Mouse (Mus musculus) kidney, adult 2 months (tissue): ENCODE measurements around the gene Nav3. TPM values are rescaled to one million over a fixed set of nuclear protein-coding genes. Genes with fewer than 3 reads are reported as not detected.
A peak's percentile ranks its signal among the peaks of the same experiment; 100 is the strongest.

Source experiments
- DNase-seq: peaks from one replicate; pipeline ENCODE4 v3.0.0; 2021
- H3K27ac ChIP-seq: fragments of 200-500 bp; 2 replicates; pipeline ENCODE4 v1.5.1; 2012; ENCODE audit warnings: low read depth, low read length, control low read depth, inconsistent platforms; ENCODE audit not compliant: insufficient read depth
- H3K27me3 ChIP-seq: fragments of 200-500 bp; replicated peaks from 2 replicates; pipeline ENCODE4 v1.6.1; 2012; ENCODE audit warnings: mild to moderate bottlenecking, moderate library complexity, low read length, inconsistent platforms; ENCODE audit not compliant: control insufficient read depth, insufficient read depth
- H3K36me3 ChIP-seq: fragments of 200-500 bp; 2 replicates; pipeline ENCODE4 v1.6.1; 2012; ENCODE audit warnings: mild to moderate bottlenecking, moderate library complexity, low read length, inconsistent platforms; ENCODE audit not compliant: control insufficient read depth, insufficient read depth
- H3K4me1 ChIP-seq: fragments of 200-500 bp; 2 replicates; pipeline ENCODE4 v1.6.1; 2011; ENCODE audit warnings: low read length; ENCODE audit not compliant: control insufficient read depth, insufficient read depth
- H3K4me3 ChIP-seq: fragments of 200-500 bp; 2 replicates; pipeline ENCODE4 v1.5.1; 2011; ENCODE audit warnings: mild to moderate bottlenecking, low read depth, low read length, control low read depth; ENCODE audit not compliant: insufficient read depth
- CTCF ChIP-seq: fragments of 200-500 bp; conservative IDR thresholded peaks from 2 replicates; pipeline ENCODE4 v1.5.1; 2011; ENCODE audit warnings: low read depth, mild to moderate bottlenecking, control low read depth, low read length, moderate library complexity, mixed read lengths; ENCODE audit not compliant: insufficient read depth, insufficient read length
- POLR2A ChIP-seq: fragments of 200-500 bp; IDR thresholded peaks from one replicate; pipeline ENCODE4 v1.6.1; 2011; ENCODE audit warnings: low read depth, low read length, control low read depth
- WGBS: fragments of 180-500 bp; shearing (Covaris S2); methylation state at CpG from one replicate; pipeline ENCODE4 v1.1.7; 2018; 5-methylcytosine and 5-hydroxymethylcytosine counted together
- polyA plus RNA-seq: library from polyadenylated mRNA; depleted of rRNA; stranded (reverse); fragments of >200 nt; gene quantifications from 2 replicates; pipeline ENCODE4 v1.2.3, GENCODE M21; 2012

Nav3 gene
- polyA plus RNA-seq, 1 experiment: 1.8 TPM

DNA sequence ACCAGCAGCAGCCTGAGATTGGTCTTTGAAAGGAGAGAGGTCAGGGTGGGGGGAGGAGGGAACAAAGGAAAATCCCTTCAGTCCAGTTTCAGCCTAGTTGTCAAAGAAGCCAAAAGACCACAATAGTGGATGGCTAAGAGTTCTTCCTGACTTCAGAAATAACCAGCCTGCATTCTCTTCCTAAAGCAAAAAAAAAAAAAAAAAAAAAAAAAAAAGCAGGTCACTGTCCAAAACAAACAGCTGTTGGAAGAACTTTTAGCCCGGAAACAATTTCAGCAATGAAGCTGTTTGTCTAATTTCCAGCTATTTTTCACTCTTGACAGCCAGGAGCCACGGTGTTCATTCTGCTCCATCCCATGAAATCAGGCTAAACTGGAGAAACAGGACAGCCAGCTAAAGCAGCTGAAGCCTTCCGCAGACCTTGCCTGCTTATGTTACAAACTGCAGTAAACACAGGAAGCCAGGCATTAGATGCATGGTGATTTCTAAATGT, 455.2 kb downstream of the Nav3 start:
- no peak for TF ChIP-seq CTCF
- no peak for TF ChIP-seq POLR2A
- 7% methylated on average over 3 of the region's 3 CpGs for WGBS
- Histone ChIP-seq H3K27me3 (no peaks in the 10 kb centered on the region), H3K36me3 (no peaks in the 10 kb centered on the region), H3K4me3 (no peak overlapping the region), H3K4me1 (no peaks in the 10 kb centered on the region), H3K27ac (peak overlapping the region; percentile 38; the same call in 1 of the 2 replicates)
- peak; percentile 73 for DNase-seq

- WGBS: 57% methylated on average over 10 of the region's 10 CpGs
- DNase-seq: peak; percentile 12
- no peaks in the 10 kb centered on the region for H3K27me3 ChIP-seq
- H3K27ac ChIP-seq: no peak overlapping the region
- peak overlapping the region; percentile 28 for H3K4me3 ChIP-seq
- H3K4me1 ChIP-seq: no peaks in the 10 kb centered on the region
- H3K36me3 ChIP-seq: no peaks in the 10 kb centered on the region
- TF ChIP-seq CTCF (no peak), POLR2A (no peak)
These were observed 456.1 kb downstream of the Nav3 start for GRCm38 (mm10) chr10:109999904-110000303.

DNA sequence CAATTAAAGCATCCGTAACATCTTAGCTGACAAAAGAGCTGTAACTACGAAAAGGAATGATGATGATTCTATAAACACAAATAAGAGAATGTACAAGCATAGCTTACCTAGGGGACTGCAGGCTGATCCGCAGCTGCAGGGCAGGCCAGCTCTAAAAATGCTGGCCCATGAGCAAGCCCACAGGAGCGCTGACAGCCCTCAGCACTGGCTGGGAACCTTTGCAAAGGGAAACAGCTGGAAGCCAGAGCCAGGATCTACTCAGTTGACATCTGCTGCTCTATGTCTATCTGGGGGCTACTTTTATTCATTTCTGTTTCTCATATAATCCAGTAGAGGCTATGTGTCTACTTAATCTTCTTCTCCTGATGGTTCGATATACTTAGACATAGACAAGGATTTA, 461.7 kb downstream of the Nav3 start:
- no peak overlapping the region for H3K27ac ChIP-seq
- H3K27me3 ChIP-seq: no peaks in the 10 kb centered on the region
- H3K4me1 ChIP-seq: no peaks in the 10 kb centered on the region
- no peaks in the 10 kb centered on the region for H3K36me3 ChIP-seq
- no peak for TF ChIP-seq POLR2A
- DNase-seq: no peak
- H3K4me3 ChIP-seq: no peak overlapping the region
- WGBS: 81% methylated on average over 5 of the region's 5 CpGs

GRCm38 (mm10) chr10:109985824-109986485, 470.0 kb downstream of the Nav3 start:
- Histone ChIP-seq H3K4me3 (peak overlapping the region; percentile 19; the same call in 1 of the 2 replicates), H3K27ac (peak overlapping the region; percentile 45; the same call in 1 of the 2 replicates), H3K36me3 (no peaks in the 10 kb centered on the region), H3K4me1 (no peaks in the 10 kb centered on the region), H3K27me3 (no peaks in the 10 kb centered on the region)
- WGBS: 67% methylated on average over 8 of the region's 8 CpGs
- peak; percentile 19 for DNase-seq
- no peak for TF ChIP-seq POLR2A
- TF ChIP-seq CTCF: no peak

GRCm38 (mm10) chr10:109976351-109976750, 479.7 kb downstream of the Nav3 start:
- no peak for DNase-seq
- WGBS: 67% methylated on average over 8 of the region's 8 CpGs
- H3K27me3 ChIP-seq: no peaks in the 10 kb centered on the region
- H3K4me3 ChIP-seq: no peak overlapping the region
- H3K27ac ChIP-seq: no peak overlapping the region
- TF ChIP-seq CTCF (no peak), POLR2A (no peak)
- H3K4me1 ChIP-seq: no peaks in the 10 kb centered on the region
- no peaks in the 10 kb centered on the region for H3K36me3 ChIP-seq

- DNase-seq: no peak
- Histone ChIP-seq H3K4me1 (no peaks in the 10 kb centered on the region), H3K27me3 (no peaks in the 10 kb centered on the region), H3K27ac (no peak overlapping the region), H3K4me3 (no peak overlapping the region), H3K36me3 (no peaks in the 10 kb centered on the region)
- WGBS: 81% methylated on average over 4 of the region's 4 CpGs
- TF ChIP-seq POLR2A (no peak), CTCF (no peak)
These were observed 481.8 kb downstream of the Nav3 start for GRCm38 (mm10) chr10:109974177-109974576.

GRCm38 (mm10) chr10:109973483-109973882, 482.5 kb downstream of the Nav3 start:
- Histone ChIP-seq H3K27me3 (no peaks in the 10 kb centered on the region), H3K4me3 (no peak overlapping the region), H3K36me3 (no peaks in the 10 kb centered on the region), H3K4me1 (no peaks in the 10 kb centered on the region), H3K27ac (no peak overlapping the region)
- 38% methylated on average over 3 of the region's 3 CpGs for WGBS
- no peak for DNase-seq
- TF ChIP-seq POLR2A (no peak), CTCF (no peak)

- Histone ChIP-seq H3K27me3 (no peaks in the 10 kb centered on the region), H3K36me3 (no peaks in the 10 kb centered on the region), H3K27ac (no peak overlapping the region), H3K4me1 (no peaks in the 10 kb centered on the region), H3K4me3 (no peak overlapping the region)
- no peak for DNase-seq
- 51% methylated on average over 3 of the region's 3 CpGs for WGBS
- no peak for TF ChIP-seq POLR2A
- no peak for TF ChIP-seq CTCF
These were observed 505.7 kb downstream of the Nav3 start for GRCm38 (mm10) chr10:109950296-109950695.
